Mouse (Mus musculus) inflammation-experienced regulatory T-cells, adult 6 months (primary cell): ENCODE measurements around the gene Sclt1. TPM values are rescaled to one million over a fixed set of nuclear protein-coding genes. Genes with fewer than 3 reads are reported as not detected.
"Not testable (repeated sequence)": the region's sequence is repeated elsewhere in the genome, so short reads cannot be mapped to it uniquely, and the experiment has no call there.

Experiments
- ATAC-seq: one replicate; pipeline ENCODE4 v1.8.0; 2017
- polyA plus RNA-seq, 3 experiments: library from polyadenylated mRNA; unstranded; fragments of 100-300 nt; shearing (Covaris generic); gene quantifications; one replicate each; pipeline ENCODE4 v1.2.1; 2017

Sclt1 gene
- polyA plus RNA-seq, result 1 to 10 TPM; 3.0 to 6.8 (median 5.2) TPM

DNA sequence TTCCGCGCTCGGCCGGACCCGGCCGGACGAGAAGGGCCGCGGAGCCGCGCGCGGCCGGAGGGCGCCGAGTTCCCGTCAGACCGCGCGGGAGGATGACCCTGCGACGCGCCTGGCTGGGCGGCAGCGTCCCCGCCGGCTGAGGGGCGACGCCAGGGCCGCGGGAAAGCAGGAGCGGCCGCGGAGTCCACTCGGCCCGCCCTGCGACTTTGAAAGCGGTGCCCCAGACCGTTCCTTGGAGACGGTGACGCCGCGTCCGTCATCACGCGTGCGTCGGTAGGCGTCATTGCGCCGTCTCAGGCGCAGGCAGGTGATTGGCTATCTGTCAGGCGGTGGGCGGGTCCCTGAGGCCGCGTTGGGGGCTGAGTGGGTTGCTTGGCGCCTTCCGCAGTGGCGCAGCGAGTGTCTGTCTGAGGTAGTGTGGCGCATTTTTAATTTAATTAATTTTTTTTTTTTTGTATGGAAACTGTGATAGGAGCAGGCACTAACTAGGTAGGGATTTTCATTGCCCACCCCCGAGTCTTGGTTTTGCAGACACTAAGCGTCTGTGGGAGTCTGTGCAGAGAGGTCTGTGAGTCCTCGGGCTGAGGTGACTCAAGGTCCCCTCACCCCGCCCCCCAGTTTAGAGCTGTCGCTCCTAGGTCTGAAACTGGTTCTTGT lies at the start of gene Sclt1, which contains the start of gene D3Ertd751e:
Gene Sclt1, minus strand, starts transcription at position 237 of the 657 bp plus-strand sequence.
Gene D3Ertd751e, plus strand, starts transcription at position 334 of the 657 bp plus-strand sequence.
- peak; percentile 97 for ATAC-seq

DNA sequence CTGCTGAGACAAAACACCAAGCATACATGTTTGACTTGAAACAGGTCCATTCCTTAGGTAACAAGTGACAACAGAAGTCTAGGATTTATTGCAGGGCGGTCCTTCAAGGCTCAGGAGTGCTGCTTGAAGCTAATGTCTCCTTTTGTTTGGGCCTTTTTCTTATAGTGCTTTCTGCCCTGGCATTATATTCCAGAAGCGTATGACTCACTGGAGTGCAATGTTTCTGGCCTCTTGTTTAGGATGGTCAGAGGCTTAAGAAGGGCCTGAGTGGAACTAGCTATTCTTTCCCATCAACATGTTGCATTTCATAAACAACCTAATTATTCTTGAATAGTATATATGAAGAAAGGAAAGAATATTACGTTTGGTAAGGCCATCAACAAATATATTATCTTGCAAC lies 19.8 kb upstream of the Sclt1 start:
- ATAC-seq, result no peak

DNA sequence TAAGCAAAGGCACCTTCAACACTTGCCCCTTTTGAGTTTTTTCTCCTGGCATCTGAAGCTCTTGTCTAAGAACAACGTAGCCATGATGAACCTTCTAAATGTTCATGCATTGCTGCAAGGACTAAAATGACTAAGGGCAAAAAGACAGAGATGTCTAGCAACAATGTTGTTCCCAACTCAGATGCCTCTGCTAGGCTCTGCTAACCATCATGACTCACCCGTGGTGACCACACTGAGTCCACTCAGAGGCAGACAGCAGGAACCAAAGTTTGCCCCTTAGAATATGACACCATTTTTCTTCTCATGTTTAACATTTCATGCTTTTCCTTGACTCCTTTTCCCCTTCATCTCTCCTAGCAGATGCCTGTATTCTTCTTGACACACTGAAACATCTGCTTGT lies 12.2 kb upstream of the Sclt1 start:
- ATAC-seq, result no peak

DNA sequence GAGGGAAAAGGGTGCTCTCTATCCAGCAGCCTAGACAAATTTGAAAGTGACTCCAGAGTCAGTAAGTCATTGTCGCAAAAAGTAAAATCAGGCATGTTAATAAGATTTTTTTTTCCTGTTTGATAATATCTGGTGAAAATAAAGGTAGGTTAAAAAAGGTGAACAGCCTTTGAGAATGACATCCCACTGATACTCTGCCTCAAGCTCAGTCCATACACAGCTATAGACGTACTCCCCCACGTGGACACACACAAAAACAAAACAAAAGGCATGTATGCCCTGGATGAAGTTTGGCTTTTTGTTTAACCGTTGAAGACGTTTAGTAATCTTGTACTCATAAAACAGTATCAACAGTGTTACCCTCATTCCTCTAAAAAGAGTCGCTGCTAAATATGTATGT lies 1.1 kb upstream of the Sclt1 start:
- no peak for ATAC-seq

DNA sequence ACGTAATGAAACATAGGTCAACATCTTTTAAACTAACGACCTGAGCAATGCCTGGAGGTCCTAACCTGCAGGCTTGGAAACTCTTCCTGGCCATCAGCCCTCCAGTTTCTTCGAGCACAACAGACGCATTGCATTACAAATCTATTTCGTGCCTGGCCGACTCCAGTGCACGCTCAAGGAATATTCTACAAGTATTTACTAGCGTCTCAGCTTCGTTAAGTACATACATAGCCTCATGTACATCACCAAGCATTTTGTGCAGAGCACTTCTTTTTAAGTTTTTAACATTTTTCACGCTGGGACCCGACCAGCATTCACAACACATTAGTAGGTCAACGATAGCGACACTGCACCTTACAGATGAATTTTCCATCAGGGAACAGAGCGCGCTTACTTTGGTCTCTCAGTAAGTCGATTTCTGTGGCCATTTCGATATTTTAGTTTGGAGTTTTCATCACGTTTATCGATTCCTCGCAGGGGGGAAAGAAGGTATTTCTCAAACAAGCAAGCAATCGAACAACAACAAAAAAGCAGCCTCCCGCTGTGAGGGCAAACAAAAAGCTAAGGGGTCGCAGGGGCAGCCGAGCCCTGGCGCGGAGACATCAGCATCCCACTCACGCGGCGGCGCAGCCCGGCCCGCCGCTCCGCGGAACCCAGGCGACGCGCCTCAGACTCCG lies 575 bp downstream of the Sclt1 start:
- ATAC-seq, result peak; percentile 2

DNA sequence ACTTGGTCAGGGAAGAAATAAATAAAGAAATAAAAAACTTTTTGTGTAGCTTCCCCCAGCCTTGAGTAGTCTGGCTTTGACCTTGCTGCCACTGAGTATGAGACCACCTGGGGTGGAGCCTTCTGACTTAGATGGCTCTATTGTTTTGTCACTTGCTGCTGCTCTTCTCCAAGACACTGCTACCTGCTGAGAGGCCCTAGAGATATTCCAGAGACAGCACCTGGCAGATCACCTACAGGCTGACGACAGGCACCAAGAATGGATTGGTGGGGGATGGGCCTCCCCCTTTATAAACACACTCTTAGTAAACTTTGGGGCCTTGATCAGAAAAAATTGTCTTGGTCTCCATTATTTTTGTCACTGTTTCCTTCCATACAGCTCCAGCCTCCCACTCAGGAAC lies 46.6 kb downstream of the Sclt1 start:
- no peak for ATAC-seq

DNA sequence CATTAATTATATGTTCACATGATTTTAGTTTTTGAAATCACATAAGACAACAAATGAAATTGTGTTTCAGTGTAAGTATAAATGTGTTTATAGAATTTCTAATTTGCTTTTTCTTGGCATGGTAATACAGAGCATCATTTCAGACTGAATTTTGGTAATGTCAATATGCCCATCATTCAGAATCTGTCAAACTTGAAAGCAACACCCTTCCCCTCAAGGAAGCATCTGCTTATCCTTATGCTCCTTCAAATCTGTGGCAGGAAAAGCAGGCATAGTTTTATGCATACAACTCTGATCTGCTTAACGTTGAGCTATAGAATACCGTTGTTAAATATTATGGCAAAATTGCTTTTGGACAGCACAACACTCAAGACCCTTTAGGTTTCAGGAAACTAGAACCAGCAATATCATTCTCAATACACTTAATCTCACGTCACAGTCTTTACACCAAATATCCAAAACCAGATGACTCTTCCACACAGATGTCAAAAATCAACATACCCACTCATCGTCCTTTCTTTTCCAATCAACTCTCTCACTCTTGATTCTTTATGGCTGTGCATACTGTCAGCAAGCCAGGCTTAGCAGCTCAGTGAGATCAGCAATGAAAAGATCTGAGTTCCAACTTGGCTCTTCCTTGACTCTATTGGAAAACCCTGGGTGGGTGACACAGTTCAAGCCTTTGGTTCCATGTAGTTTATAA lies 49.7 kb downstream of the Sclt1 start:
- no peak for ATAC-seq

DNA sequence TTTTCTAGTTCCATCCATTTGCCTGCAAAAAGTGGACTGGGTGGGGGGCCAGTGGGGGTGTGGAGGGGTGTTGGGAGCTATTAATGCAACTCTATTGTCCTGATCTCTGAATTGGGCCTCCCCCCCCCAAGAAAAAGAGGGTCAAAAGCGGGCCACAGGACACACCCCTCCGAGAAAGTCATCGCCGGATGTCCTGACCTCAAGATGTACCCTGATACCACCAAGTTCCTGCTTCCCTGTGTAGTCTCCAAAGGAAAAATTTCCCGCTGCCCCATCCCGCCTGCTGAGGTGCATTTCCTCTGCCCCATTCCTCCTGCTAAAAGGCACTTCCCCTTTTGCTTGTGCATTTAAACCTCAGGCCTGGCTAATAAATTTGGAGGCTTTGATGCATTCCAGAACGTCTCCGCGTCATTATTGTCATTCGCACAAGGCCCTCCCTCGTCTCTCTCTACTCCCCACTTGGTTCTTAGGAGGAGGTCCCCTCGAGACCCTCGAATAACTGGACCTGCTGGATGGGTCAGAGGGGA lies 52.1 kb downstream of the Sclt1 start:
- ATAC-seq, result not testable (repeated sequence)

DNA sequence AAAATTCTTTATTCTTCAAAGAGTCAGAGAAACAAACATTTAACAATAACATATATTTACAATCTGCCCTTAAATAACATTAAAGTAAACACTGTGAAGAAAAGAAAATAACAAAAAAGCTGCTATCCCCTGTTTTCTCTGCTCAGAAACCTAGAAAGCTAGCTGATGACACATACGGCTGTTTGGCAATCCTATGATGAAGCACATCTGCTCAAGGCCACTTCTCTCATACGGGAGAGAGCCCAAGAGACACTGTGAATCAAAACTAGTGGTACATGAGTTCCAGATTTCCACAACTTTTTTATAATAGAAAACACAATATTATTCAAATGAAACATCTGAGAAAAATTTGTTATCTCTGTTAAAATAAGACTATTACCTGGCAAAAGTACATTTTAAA lies 55.9 kb downstream of the Sclt1 start:
- no peak for ATAC-seq

DNA sequence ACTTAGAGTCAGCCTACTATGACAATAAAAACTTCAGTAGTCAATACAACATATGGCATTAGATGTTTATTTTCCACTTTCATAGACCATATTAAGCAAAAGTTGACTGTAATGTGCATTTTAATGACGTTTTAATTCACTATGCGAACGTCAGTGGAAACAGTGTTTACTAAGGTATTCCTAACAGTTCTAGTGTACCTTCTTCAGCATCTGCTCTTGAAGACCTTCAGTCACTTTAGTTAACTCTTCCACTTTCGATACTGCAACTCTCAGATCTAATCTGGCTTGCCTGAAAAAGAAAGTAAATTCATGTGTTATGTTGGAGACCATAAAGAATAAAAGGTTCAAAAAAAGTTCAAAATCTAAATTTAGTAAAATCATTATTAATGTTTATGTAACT lies 60.2 kb downstream of the Sclt1 start:
- ATAC-seq, result peak; percentile 83

DNA sequence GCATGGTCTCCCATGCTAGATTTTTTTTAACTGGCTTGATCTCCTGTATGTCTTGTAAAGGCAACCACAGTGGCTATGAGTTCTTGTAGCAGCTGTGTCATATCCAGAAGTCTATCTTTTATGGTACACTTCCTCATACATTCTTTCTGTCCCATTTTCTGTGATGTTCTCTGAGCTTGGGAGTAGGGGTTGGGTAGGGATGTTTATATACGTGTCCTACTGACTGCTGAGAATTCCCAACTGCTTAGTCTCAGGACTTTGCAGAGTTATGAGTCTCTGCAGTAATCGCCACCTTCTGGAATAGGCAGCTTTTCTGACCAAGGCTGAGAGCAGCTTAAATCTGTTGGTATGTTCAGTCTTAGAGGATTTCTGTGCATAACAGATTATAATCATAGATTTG lies 65.7 kb downstream of the Sclt1 start:
- no peak for ATAC-seq

DNA sequence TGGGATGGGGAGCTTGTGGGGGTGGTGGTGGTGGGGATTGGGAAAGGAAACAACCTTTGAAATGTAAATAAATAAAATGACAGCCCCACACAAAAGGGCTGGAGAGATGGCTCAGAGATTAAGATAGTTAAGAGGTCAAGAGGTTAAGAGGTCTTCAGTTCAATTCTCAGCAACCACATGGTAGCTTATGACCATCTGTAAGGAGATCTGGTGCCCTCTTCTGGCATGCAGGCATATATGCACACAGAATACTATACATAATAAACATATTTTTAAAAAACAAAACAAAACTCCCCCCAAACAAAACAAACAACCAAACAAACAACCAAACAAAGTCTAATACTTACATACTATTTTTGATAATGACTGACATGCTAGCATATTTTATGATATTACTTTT lies 67.5 kb downstream of the Sclt1 start:
- ATAC-seq, result no peak

DNA sequence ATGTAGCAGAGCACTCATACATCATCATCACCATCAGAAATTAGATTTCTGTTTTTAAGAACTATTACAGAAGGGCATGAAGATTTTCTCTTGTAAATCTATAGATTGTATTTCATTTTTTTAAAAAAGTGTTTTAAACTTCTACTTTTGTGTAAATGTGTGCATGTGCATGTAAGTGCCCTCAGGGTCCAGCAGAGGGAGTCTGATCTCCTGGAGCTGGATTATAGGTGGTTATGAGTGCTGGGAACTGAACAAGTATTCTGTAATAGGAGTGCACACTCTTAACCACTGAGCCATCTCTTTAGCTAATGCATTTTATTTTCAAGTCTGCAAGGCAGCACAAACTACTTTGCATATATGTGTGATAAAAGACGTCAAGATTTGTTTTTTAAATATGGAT lies 86.7 kb downstream of the Sclt1 start:
- no peak for ATAC-seq

DNA sequence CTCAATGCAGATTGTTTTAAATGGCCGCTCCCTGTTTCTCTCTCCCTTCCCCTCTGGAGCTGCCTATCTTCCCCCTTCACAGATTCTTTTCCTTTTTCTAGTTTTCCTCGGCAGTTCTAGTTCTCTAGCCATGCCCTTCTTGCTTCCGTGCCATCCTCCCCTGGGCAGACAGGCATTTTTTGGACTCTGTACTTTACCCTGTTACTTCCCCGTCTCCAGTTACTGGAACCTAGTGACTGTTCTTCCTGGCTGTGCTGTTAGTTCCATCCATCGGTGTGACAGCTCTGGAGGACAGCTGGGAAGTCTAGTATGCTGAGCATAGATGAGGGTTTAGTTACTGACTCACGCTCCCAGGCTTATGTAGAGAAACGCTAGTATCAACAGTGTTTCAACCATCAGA lies 121.3 kb downstream of the Sclt1 start:
- ATAC-seq, result no peak

DNA sequence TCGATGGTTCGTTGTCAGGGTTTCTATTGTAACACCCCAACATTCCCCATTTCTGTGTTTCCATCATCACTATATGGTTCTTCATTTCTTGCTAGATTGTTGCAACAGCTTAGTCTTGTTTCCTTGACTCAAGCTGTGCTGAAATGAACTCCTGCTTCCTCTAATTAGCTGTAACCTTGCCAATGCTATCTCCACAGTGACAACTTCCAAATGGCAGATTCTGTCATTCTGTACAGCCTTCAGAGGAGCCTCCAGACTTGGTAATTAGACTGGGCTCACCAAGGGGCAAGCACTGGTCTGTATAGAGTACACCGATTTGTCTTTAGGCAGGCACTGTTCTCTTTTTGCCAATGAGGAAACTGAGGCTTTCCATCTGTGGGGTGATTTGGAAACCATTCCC lies 123.8 kb downstream of the Sclt1 start:
- no peak for ATAC-seq

DNA sequence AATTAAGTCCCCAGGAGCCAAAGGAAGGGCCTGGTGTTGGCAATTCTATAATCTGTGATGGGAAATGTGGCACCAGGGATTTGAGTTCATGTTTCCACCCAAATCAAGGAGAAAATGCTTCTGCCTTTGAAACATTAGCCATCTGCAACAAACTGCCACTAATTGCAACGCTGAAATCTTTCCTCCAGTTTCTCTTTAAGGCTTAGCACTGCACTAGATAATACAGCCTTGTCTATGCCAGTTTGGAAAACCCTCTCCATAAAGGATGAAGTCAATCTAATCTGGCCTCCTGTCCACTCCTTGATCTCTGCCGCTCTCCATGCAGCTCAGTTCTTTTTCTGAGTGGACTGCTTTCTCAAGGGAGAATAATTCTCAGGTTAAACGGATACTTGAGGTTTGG lies 124.3 kb downstream of the Sclt1 start:
- no peak for ATAC-seq

DNA sequence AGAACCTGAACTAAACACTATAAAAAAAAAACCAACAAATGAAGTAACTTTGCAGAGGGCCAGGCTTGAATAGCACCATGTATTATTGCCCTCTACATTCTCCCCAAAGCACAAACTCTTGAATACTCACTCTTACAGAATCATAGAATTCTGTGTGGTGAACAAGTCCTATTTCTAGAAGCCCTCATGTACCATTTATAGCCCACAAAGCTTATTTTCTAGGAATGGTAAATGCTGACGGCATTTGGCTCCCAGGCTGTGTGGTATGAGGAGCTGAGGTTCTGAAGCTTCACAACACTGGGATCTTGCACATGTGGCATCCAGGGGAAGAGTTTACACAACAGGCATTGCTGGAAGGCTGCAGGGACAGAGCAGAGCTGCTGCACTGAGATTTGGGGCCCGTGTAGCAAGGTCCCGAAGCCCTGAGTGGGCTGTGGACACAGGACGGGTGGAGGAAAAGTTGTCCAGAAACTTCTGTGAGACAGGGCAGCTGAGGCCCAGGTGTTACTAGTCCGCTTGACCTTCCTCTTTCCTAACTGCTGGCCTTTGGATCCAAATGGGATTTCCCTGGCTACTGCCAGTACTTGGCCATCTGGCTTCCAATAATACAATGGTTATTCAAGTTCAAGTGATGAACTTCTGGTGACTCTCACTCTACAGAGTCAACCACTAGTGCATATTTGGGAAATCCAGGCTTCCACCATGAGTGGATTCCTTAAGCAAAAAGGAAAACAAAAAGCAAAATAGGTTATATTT lies 127.9 kb downstream of the Sclt1 start:
- ATAC-seq, result no peak

DNA sequence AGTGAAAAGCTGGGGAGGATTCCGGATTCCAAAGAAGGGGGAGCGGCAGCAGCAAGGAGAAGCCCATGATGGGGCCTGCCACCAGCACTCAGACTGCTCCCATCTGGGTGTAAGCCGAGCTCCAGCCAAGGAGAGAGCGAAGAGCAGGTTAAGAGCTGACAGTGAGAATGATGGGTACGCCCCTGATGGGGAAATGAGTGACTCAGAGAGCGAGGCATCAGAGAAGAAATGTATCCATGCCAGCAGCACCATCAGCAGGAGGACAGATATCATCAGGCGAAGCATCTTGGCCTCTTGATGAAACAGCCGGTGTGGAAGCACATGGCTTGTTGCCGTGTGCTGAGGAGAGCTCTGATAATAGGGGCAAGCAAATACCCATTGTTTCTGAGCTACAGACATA lies 128.6 kb downstream of the Sclt1 start:
- ATAC-seq, result no peak

DNA sequence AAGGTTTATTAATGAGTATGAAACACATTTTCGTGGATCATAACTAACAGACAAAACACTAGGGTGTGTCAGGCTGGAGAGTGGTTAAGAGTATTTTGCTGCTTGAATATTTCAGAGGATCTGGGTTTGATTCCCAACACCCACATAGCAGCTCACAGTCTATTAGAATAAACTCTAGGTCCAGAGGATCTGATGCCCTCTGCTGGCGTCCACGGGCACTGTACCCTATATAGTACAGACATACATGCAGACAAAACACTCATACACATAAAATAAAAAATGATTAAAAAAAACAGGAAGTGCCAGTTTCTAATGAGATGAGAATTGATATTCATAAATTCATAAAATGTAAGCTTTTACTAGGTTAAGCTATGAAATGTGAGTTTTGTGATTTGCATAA lies 130.1 kb downstream of the Sclt1 start:
- ATAC-seq, result no peak

DNA sequence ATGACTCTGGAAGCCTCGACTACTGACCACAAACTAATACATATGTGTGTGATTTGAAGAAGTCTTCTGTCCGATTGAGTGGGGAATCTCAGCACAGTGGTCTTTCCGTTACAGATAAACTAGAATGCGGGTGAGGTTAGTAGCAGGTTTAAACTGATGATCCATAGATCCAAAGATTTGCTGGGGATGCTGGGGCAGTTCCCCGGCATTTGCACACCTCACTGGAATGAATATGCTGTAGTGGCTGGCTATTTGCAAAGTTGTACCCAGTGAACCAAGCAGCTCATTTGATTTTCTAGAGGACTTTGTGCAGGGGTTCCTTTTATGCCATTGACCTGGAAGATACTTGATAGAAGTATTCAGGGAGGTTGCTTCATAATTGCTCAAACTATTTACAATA lies 133.2 kb downstream of the Sclt1 start:
- no peak for ATAC-seq

DNA sequence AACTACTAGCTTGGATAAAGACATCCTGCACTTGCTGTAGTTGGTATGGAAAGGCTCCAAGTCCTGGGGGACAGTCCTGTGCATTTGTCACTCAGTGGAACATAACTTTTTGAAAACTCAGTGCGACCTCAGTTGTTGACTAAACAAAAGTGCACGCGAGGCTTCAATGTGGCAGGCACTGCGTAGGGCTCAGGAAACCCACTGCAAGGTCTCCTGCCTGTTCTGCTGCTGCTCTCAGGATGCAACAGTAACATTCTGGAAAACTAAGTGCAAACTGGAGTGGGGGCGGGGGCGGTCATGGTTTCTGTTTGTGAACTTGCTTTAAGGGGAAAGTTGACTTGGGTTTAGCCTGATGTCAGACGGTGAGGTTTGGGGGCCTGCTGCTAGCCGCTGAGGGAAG lies 134.8 kb downstream of the Sclt1 start:
- no peak for ATAC-seq

DNA sequence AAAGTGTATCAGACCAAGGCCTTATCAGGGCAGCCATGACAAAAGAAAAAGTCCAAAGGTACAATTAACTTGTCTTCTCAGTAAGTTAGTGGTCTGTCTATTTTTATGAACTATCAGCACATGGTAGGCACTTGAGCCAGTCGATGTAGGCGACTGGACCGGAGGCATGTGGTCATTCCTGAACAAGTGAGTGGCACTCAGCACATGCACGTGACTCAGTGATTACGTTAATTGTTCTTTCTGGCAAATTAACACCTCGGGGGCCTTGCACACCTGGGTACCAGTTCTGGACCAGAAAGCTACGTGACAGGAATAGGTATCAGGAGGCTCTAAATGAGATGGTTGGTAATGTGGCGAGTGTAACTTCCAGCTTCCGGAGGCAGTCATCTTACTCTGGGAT lies 135.3 kb downstream of the Sclt1 start:
- no peak for ATAC-seq

DNA sequence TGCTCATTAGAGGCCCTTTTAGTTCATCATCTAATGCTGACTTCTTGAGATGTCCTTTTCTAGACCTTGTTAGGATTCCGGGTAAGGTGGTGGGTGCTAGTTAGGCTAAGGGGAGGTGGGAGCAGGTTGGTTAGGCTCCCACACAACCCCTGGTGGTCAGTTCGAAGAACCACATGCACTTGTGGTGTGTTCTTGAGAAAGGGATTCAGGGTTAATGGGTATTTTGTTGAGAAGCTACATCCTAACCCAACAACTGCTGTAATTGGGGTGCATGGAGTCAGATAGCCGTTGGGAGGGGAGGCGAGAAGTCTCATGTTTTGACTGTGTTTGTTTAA lies 136.0 kb downstream of the Sclt1 start:
- peak; percentile 27 for ATAC-seq
